Mouse (Mus musculus) cerebral cortex, adult 2 months (tissue): ENCODE results near the gene Fzr1.

Experiments
- WGBS: fragments of 180-500 bp; shearing (Covaris S2); methylation state at CpG from one replicate; pipeline ENCODE4 v1.1.7; 2018; 5-methylcytosine and 5-hydroxymethylcytosine counted together

The Fzr1 gene

GRCm38 (mm10) chr10:81379809-81380378 lies 1.6 kb upstream of the Fzr1 start:
- 89% methylated on average over 6 of the region's 6 CpGs for WGBS

DNA sequence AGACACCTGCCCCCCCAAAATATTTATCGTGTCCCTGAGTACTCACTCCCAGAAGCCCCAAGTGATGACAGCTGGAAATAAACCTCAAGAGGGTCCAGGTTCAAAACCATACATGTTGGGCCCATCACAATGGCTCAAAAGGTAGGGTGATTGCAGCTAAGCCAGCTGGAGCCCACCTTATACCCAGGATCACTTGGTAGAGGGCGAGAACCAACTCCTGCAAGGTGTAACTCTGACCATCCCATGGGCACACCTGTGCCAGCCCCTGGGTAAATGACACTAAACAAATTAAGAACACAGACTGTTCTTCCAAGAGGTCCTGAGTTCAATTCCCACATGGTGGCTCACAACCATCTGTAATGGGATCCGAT lies 852 bp upstream of the Fzr1 start:
- WGBS: 58% methylated on average over 3 of the region's 3 CpGs

- 1% methylated on average over 46 of the region's 46 CpGs for WGBS
These were observed 352 bp upstream of the Fzr1 start for GRCm38 (mm10) chr10:81378553-81379182.

DNA sequence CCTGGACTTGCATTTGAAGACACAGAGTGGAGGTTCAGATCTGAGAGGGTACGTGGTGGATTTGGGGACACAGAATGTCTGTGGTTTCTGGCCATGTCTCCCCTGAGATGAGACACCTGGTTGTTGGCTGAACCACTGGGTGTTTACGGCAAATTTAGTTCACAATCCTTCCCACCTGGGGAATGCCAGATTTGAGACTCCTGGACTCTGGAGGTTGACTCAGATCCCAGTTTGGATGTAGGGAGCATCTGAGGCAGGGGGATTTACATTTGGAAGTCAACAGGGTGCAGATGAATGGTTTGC lies 1.0 kb downstream of the Fzr1 start:
- 36% methylated on average over 2 of the region's 2 CpGs for WGBS

DNA sequence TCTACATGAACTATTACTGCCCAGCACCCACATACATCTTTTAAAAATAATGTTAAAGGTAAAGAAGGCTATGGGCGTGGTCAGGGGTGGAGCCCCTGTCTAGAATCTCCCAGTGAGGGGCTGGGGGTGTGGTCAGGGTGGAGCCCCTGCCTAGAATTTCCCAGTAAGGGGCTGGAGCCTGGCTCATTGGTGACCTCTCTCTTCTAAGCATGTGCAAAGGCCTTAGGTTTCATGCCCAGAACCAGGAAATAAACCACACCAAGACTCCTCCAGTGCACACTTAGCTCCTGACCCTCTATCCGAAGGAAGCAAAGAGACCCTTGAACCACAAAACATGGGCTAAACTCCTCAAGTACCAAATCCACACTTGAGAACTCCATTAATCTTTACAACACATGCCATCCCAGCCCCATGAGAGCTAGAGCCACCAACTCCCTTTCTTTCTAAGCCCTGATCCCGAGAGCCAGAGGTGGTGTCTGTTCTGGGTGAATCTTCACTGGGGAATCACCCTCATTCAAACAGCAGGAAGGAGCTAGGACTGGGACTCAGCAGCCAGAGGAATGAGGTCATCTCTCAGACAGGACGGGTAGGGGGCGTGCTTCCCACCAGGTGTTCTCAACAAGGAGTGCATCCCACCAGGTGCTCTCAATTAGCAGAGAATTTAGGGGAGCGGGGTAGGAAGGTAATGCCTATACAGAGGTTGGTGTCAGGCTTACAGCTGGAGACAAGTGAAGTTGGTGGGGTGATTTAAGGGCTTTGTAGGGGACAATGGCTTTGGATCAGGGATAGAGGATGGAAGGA lies 1.6 kb downstream of the Fzr1 start:
- WGBS: 39% methylated on average over 6 of the region's 6 CpGs

GRCm38 (mm10) chr10:81375322-81375721 lies 3.0 kb downstream of the Fzr1 start:
- 92% methylated on average over 10 of the region's 10 CpGs for WGBS

DNA sequence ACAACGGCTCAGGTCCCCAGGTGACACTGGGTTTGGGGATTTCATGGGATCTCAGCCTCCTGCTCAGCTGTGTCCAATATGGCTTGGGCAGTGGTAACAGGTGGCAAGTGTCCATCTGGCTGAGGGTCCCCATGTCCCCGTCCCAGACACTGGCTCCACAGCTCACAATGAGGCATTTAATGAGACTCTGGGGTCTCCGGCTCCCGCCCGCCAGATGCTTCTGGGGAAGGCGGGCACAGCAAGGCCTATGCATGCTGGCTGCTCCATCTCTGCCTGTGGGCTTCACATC lies 11.2 kb downstream of the Fzr1 start:
- 76% methylated on average over 6 of the region's 6 CpGs for WGBS

DNA sequence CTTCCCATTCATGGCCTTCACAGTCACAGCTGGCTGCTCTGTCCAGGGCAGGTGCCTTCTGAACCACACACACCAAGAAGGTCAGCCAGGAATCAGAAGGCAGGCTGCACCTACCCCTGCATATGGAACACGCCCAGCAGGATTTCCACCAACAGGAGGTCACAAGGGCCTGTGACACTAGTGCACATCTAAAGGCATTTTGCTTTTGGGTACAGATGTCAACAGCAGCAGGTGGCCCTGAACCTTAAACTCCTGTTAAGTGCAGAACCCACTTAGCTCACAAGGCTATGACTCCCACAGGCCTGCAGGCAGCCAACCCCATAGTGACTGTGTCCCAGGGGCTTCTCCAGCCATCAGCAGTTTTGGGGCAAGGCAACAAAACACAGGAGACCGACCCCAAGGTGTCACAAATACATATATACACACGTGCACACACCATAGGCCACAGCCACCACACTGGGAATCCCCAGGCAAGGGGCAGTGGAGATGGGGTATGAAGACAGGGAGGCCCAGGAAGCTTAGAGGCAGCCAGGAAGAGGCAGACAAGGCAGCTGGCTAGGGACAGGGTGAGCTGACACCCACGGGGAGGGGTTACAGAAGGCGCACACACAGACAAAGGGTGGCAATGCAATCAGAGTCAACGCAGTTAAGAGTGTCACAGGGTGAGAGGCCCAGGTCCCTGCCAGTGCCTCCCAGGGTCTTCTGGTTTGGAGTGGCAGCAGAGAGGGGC lies 11.7 kb downstream of the Fzr1 start:
- 59% methylated on average over 6 of the region's 6 CpGs for WGBS

- WGBS: 30% methylated on average over 12 of the region's 12 CpGs
These were observed 12.4 kb downstream of the Fzr1 start, which contains the start of gene 4930404N11Rik for GRCm38 (mm10) chr10:81365672-81366476. 4930404N11Rik (minus strand) TSS chr10:81365816.

GRCm38 (mm10) chr10:81365073-81365472 lies 13.2 kb downstream of the Fzr1 start:
- 42% methylated on average over 4 of the region's 4 CpGs for WGBS

DNA sequence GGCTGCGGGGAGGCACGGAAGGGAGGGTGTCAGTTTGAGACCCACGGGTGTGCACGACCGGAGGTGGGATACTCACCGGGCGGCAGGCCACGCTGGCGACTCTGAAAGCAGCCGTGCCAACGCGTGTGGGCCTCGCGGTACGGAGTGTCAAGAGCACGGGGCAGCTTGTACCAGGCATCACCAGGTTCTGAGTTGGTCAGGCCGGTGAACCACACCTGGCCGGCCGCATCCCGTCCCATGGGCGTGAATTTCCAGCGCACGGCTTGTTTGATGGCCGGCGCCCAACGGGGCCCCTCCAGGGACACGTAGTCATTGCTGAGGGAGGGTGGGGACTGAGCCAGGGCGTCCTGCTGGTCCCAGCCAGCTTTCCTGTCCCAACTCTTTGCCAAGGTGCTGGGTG lies 13.7 kb downstream of the Fzr1 start:
- 26% methylated on average over 28 of the region's 28 CpGs for WGBS

GRCm38 (mm10) chr10:81363436-81364346 lies 14.6 kb downstream of the Fzr1 start:
- 51% methylated on average over 54 of the region's 54 CpGs for WGBS

DNA sequence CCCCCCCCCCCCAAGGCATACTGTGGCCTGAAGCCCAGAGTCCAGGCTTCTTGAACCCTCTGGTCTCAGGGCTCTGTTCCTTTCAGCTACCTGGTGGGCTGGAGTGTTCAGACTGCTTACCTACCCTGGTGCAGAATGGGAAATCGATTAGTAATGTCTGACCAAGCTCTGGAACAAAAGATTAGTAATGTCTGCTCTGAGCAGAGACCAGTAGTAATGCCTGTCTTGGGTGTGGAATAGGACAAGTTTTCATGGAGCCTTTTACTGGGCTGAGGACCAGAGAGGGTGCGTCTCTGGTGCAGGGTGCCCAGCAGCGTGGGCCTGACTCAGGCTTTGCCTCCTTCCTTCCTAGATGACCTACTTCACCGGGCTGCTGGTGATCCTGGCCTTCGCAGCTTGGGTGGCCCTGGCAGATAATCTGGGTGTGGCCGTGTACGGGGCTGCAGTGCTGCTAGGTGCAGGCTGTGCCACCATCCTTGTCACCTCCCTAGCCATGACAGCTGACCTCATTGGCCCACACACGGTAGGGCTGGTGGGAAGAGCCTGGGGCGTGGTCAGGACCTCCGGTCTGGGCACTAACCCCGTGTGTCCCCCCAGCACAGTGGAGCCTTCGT lies 15.9 kb downstream of the Fzr1 start:
- WGBS: 84% methylated on average over 12 of the region's 12 CpGs

DNA sequence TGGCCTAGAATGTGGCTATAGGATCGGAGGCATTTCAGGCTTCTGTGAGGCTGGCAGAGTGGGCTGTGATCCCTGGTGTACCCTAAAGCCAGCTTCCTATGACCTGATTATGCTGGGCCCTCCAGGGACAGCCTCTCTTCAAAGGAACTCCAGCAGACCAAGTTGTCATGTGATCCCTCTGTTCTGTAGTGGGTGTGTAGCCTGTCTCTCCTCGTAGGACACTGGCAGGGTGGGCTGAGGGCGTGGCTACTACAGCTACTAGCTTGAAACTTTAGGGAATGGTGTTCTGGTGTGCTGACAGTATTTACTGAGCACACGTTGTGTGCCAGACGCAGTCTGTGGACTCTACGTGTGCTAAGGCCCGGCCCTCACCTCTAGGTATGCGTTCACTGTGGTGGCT lies 17.6 kb downstream of the Fzr1 start:
- WGBS: 73% methylated on average over 8 of the region's 8 CpGs

DNA sequence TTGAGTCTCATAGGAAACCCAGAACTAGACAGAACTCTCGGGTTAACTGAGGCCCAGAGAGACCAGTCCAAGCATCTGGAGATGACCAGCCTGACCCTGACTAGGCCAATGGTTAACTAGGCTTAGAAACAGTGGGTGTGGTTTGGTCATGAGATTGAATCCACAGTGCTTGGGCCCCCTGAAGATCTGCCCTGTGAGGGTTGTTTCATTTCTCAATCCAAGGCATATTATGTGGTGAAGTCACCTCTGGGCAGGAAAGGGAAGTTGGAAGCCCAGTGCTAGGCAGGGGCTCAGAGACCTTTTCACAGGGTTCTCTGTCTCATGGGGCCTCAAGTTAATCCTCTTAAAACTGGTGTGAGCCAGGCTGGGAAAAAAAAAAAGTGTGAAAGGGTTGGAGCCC lies 19.5 kb downstream of the Fzr1 start:
- WGBS: 89% methylated on average over 1 of the region's 1 CpGs

DNA sequence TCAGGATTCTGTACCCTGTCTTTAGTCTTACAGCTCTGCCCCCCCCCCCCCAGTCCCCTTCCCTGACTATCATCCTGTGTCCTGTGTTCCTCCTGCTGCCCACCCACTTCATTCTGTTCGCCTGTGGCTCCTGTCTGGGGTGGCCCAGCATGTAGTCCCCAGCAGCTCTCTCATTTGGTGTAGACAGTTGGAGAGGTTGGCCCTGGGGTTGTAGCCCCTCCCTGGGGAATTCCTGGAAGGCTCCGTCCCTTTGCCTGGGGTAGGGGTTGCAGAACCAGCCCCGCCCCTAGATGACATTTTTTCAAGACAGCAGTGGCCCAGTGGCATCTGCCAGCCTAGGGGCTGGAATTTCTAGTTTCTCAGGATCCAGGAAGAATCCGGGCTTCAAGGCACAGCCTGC lies 20.1 kb downstream of the Fzr1 start:
- WGBS: 38% methylated on average over 4 of the region's 4 CpGs

- WGBS: 2% methylated on average over 79 of the region's 79 CpGs
These were observed 21.1 kb downstream of the Fzr1 start, which contains the start of gene Mfsd12 for GRCm38 (mm10) chr10:81356991-81357844. Mfsd12 (plus strand) TSS chr10:81357491.

GRCm38 (mm10) chr10:81356352-81356990 lies 21.8 kb downstream of the Fzr1 start:
- WGBS: 51% methylated on average over 12 of the region's 12 CpGs

- WGBS: 82% methylated on average over 4 of the region's 4 CpGs
These were observed 22.8 kb downstream of the Fzr1 start for GRCm38 (mm10) chr10:81355533-81355932.
